Mouse (Mus musculus) yolk sac, embryonic 10.5 days (tissue): ENCODE data around the gene Mrpl33.
A peak's percentile ranks its signal among the peaks of the same experiment; 100 is the strongest.
"Not testable (repeated sequence)": the region's sequence is repeated elsewhere in the genome, so short reads cannot be mapped to it uniquely, and the experiment has no call there.

Source experiments
- DNase-seq: peaks from one replicate; pipeline ENCODE4 v3.0.0-alpha.2; 2017; ENCODE audit warnings: low spot score

The Mrpl33 gene

DNA sequence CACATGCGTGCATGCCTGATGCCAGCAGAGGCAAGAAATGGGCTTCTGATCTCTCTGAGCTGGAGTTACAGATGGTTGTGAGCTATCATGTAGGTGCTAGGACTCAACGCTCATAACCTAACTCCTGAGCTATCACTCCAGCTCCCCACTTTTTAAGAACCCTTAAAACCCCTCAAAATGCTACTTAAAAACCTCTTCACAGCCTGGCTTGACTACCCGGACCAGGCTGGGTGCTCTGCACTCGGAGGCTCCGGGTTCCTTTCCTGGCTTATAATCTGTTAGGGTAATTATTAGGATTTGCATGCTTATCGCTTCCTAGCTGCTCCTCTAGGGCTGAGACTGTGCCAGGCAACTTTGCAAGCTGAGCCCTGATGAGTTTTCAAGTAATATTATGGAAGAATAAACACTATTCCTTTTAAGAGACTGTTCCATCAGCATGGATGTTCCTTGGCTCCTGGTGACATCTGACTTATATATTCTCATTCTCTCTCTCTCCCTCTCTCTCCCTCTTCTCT lies 752 bp downstream of the Mrpl33 start:
- no peak for DNase-seq

DNA sequence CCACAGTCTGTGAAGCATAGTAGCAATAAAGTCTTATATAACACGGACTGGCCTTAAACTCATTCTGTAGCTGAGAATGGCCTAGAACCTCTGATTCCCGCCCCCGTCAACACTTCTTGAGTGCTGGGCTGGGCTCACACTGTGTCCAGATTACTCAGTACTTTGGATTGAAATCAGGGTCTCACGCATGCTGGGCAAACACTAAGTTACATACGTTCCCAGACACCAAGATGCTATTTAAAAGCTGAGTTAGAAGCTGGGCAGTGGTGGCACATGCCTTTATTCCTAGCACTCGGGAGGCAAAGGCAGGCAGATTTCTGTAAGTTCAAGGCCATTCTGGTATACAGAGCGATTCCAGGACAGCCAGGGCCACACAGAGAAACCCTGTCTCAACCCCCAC lies 1.4 kb downstream of the Mrpl33 start:
- DNase-seq = no peak

DNA sequence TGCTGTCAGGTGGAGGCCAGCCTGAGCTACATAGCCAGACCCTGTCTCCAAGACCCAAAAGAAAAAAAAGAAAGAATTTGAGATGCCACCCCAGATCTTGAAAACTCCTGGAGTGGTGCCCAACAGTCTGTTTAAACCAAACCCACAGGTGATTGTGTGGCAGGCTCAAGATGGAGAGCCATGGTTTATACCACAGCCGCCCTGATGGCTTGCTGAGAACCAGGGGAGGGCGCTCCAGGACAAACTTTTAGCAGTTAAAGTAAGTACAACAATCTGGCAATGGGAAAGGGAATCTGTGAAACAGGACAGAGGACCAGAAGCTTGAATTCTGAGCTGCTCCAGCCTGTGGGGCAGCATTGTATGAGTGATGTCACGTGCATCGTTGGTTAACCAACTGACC lies 1.8 kb downstream of the Mrpl33 start:
- DNase-seq = no peak

DNA sequence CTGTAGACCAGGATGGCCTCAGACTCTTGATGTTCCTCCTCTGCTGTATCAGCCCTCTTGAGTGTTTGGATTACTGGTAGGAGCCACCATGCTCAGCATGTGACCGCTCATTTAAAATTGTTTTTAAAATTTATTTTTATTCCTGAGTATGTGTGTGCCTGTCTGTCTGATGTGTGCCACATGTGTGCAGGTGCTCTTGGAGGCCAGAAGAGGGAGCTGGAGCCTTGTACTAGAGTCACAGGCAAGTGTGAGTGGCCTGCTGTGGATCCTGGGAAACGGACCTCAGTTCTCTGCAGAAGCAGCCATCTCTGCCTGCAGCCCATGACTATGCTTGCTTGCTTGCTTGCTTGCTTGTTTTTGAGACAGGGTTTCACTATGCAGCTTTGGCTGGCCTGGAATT lies 2.4 kb downstream of the Mrpl33 start:
- no peak for DNase-seq

DNA sequence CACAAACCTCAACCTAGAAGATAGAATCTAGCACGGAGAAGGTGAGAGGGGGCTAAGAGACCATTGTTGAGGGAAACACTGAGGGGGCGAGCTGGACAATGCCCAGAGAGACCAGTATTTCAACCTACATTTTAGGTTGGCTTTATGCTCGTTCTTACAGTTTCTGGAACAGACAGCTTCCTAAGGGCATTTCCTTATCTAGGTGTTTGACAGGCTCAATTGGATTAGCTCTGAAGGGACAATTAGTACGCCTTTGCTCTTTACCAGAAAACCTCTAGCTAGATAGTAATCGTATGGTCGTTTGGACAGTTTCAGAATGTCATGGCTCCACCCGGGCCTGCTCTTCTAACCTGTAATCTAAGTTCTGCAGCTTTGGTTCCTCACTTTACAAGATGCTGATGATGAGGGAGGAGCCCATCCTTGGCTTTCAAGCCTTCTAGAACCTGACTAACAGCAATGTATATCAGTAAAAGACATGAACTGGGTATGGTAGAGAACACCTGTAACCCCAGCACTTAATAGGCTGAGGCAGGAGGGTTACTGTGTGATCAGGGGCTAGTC lies 4.5 kb downstream of the Mrpl33 start:
- DNase-seq = no peak

DNA sequence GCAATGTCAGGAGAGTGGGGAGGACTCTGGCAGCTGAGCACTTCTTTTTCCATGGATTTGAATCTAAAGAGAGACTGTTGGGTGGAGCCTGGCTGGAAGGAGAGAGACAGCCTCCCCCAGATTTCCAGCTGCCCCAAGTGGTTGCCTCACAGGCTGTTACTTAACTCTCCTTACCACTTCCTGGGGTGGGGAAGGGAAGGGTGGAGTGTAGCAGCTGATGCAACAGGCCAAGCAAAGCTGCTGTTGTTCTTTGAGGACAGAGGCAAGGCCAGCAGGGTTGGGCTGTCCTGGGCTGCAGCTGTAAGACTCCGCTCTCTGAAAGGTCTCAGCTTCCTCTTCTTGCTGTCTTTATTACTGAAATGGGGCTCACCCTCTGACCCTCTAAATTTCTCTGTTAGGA lies 5.6 kb downstream of the Mrpl33 start:
- DNase-seq = no peak

DNA sequence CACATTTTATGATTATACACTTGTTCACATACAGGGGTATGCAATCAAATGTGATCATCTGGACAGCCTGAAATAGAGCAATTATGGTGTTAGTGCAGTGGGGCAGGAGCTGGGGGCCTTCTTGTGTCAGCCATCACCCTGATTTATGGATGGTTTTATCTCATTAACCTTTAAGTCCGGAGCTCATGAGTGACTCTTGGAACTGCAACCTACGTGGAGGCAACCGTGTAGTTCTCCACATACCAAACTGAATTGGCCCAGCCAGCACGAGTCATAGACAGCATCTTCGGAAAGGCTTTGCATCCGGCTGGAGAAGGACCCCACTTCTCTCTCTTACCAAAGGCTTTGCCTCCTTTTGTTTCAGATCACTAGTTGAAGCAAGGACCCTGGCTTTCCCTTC lies 7.0 kb downstream of the Mrpl33 start:
- DNase-seq = no peak

DNA sequence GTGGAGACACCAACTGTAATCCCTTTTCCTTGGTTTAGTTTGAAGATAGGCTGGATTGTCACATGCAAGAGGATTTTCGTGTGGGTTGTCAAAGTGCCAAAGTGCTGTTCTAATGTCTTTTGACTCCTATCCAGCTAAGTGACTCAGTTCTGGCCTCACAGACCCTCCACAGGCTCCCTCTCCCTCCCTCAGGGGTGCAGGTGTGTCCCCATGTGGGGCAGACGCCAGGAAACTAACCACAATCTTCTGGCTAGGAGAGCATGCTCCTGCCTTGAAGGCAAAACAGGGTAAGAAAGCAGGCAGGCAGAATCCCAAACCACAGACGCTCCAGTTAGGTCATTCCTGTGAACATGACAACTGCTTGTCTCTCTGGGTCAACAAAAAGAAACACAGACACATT lies 9.4 kb downstream of the Mrpl33 start:
- no peak for DNase-seq

DNA sequence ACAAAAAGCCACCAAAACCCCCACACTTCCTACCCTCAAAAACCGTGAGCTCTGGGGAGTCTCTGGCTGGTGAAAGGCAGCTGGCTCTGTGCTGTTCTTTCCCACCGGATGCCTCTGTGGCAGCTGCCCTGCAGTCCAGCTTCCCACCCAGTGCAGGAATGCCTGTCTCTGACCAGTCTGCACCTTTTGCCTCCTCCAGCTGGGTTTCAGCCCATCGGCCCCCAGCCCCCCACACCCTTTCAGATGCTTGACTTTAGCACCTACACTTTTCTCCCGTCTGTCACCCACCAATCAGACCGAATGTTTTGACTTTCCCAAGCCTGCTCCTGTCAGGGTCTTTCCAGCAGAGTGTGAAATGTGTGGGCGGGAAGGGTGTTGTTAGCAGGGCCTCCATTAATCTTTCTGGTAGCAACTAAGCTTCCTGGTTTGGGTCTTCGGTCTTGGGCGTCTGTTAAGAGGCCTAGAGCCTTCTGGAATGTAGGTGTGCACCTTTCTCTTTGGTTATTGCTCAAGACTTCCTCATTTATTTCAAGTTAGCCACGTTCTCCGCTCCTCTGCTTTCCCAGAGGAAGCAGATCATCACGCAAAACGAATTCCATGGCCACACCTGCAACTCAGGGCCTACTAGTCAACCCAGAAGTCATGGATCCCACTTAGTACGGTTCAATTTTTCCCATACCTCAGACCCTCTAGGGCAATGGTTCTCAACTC lies 13.8 kb downstream of the Mrpl33 start:
- no peak for DNase-seq

DNA sequence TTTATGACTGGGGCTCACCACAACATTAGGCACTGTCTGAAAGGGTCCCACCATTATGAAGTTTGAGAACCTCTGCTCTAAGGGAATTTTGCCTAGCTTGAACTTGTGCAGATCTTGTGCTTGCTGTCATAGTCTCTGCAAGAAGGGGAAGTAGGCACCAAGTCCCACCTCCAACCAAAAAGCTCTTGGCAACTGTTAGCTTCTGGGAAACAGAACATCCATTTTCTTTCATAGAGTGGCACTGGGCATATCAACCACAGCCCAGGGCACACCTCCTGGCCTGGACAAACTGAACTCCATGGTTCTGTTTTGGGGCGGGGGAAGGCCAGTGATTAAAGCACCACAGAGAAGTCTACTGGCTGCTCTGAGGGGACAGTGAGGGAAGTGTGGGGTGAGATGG lies 14.5 kb downstream of the Mrpl33 start:
- no peak for DNase-seq

DNA sequence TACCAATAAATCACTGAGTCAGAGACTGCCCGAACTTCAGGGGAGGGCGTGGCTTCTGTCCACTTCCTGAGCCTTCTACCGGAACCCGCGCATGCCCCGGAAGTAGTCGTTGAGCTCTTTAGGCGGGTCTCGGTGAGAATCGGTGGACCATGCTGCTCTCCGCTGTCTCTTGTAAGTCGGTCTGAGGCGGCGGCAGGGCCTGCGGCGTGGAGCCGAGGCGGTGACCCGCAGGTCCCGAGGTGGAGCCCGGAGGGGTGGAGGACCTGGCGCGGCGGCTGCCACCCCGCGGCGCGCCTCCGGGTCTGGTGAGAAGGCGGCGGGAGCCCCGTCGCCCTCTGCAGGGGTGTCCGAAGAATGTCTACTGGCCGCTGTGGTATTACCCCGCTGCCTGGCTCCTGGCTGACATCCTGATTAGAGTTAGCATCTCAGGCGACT lies 17.1 kb downstream of the Mrpl33 start:
- peak; percentile 90 for DNase-seq

DNA sequence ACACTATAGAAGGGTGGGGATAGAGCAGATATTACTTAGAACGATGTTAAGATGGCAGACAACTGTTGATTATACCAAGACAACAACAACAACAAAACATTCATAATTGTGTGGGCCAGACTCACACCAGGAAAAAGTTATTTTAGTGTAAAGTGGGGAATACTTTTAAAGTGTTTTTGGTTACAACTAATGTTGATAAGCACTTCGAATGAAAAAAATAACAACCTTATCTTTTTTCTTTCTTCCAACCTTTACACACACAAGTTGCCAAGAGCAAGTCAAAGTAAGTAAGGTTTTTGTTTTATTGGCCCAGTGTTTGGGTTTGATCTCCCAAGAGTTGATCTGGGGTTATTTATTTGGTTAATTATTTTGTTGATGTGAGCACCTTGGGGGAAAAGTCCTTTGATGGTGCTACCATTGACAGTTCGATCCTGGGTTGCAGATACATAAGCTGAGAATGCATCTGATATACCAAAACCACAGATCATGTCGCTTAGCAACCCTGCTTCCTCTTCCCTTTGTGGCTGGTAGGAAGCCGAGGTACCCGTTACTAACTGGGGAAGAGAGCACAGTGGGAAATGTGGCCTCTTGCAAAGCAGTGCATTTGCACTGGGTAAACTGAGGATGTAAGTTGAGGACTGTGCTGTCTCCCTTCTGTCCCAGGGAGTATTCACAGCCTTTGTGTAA lies 17.7 kb downstream of the Mrpl33 start:
- no peak for DNase-seq

DNA sequence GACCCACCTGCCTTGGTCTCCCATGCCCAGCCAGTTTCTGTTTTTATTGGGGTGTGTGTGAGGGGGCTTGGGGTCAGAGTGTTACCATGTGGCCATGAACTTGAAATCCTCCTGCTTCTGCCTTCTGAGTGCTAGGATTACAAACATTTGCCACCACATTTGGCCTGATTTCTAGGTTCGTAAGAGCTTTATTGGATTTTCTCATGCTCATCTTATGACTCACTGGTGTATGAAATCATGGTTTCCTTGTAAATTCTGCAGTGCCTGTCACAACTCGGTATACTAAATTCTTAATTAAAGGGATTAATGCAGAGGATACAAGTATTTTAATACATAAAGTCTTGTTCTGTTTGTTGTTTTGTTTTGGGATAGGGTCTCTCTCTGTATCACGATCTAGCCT lies 23.6 kb downstream of the Mrpl33 start:
- no peak for DNase-seq

DNA sequence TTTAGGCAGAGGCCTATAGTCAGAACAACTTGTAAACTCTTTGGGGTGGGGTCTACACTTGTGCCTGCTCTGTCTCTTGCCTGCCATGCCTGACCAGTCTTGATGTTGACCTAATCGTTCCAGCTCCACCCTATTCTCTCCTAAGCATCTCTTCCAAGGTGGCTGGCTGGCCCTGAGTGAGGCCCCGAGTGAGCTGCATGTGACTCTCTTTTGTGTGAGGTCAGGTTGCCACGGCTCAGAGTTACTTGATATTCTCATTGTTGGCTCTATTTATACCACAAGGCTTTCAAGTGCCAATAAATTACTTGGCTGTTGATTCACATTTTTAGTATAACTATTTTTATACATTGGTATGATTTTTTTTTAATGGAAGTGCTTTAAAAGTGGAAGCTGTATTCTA lies 30.4 kb downstream of the Mrpl33 start:
- DNase-seq = no peak

DNA sequence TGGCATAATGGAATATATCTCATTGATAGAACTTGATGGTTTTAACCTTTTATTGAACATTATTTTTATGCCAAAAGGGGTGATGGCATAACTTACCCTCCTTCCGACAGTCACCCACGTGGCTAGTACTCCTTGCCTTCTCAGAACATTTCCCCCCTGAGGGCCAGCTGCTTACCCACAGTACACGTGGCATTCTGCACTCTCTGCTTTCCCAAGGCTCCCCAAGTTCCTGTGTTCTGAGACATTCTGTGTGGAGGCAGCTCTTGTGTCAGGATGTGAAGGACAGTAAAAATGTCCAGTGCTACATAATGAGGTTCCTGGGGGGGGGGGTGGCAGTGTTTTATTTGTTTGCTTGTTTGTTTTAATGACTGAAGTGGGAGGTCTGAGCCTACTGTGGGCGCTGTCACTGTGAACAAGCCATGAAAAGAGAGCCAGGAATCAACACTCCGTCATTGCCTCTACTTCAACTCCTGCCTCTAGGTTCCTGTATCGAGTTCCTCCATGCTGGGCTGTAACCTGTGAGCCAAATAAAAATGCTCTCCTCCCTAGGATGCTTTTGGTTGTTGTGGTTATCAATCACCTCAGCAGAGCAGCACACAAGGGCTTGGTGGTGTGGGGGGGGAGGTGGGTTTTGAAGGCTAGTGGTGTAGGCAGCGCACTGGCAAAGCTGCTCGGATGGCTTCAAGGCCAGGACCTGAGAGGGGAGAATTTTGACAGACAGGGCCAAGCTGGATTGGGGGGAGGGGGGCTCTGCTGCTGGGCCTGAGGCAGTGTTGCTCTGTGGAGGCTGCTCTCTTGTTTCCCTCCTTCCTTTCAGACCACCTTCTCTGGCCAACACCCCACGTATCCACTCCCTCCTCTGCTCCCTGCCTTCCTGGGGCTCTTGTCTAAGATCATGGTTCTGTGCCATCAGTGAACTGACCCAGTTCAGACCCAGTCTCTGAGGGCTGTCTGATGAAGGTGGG lies 31.1 kb downstream of the Mrpl33 start:
- no peak for DNase-seq

DNA sequence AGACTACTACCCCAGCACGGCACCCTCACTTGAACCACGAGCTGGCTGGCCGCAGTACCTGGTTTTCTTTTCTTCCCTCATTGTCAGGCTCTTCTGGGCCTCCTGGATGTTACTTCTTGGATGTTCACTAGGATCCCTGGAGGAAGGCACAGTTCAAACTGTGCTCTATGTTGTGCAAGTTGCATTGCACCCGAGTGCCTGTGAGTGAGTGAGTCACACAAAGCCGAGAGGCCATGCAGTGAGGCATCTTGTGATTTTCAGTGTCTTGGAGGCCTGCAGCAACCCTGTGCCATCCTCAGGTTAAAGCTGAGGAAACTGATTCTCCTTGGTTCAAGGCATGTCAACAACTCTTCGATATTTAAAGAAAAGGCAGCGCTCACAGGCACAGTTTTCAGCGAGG lies 31.8 kb downstream of the Mrpl33 start:
- no peak for DNase-seq

DNA sequence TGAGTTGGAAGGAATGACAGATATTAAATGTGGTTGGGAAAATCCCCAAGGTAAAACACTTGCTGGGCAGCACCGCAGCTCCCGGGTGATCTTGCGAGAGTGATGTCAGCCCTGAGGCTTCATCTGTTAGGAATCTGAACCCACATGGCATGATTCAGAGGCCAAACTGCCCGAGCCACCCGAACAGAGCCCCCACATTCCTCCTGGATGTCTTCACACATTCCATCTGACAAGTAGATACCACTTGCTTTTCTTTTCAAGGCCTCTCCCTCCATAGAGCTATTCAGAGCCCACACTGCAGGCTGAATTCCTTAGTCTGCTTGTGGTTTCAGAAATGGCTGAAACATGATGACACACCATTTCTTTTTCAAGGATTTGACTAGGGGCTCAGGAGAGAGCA lies 33.3 kb downstream of the Mrpl33 start:
- peak; percentile 53 for DNase-seq

DNA sequence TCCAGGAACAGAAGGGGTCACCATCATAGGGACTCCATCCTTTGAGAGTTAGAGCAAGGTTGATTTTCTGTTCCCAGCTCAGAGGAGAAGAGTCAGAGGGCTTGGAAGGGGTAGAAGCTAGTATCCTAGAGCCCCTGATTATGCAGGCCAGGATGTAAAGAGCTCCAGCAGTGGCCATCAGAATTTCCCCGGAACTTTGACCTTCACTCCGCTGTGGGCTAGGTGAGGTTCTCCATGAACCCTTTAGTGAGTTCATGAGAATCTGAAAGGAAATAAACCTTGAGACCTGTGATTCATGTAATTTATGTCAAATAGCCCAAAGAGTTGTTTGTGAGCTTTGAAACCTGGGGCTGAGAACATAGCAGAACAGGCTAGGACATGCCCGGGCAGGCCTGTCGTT lies 34.4 kb downstream of the Mrpl33 start:
- DNase-seq = not testable (repeated sequence)

DNA sequence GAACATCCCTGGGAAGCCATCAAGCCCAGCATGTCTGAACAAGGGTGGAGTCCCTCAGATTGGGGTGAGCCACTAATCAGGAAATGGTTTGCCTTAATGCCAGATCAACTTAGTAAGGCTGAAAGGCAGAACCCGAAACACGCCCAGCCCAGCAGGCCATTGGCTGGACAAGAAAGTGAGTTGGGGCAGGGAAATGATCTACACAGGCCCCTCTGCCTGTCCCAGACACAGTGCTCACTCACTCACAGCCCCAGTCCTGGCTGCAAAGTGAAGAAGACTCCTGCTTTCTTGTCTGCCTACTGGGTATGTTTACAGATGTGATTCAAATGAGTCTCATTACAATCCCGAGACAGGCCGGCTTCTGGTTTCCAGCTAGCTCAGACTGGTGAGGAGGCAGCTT lies 37.4 kb downstream of the Mrpl33 start:
- no peak for DNase-seq

DNA sequence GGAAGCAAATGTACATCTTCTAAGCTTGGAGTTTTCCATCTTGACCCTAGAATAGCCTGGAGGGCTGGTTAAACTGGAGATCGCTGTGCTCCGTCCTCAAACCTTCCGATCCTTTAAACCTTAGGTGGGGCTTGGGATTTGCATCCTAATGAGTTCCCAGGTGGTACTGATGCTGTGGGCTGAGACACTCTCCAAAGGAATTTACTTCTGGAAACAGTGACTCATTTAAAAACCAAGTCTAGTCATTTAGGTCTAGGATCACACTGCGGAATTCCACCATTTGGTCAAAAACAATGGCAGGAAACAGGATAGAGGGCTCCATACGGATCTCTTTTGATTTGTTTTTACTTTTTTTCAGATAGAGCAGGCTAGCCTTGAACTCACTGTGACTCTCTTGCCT lies 37.9 kb downstream of the Mrpl33 start:
- DNase-seq = no peak

DNA sequence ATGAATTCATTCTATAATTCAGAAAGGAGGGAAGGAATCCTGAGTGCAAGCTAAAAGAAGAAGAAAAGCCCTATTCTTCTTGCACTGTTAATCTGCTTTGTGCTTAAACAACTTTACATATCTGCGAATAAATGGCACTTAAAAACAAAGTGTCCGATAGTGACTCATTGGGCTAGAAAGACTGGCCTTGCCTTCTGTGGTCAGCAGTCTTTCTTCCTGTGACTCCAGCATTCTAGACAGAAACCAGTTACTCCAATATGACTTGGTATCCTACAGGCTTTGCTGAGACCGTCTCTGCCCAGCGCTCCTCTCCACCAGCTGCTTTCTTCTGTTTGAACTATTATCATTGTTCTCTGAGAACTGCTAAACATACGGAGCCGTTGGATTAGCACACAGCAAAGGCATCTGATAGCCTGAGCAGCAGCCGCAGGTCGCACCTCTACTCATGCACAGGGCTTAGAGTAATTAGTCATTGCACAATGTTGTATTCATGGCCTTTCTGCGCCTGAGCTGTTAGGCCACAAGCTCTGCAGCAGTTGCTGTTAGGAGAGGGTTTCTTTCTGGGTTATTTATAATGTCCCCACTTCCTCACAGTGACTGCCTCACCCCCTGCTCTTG lies 40.0 kb downstream of the Mrpl33 start:
- DNase-seq = no peak

DNA sequence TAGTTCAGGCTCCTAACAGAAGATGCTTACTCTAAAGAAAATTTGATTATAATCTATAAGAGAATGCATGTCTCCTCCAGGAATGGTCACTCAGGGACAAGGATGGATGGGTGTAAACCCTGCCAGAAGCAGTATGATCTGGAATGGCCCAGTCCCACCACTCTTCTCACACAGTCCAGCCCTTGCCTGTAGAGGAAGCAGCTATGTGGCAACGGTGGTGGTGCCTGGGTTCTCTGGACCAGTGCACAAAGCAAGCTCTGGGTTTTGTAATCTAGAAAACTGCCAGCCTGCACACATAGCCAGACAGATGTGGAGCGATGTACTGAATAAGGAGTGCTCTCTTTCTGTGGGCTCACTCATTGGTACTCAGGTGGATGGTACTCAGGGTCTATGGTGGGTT lies 43.8 kb downstream of the Mrpl33 start:
- no peak for DNase-seq
